Mouse (Mus musculus): ENCODE data around the gene Ppil3.

GRCm38 (mm10) chr1:58382586-58383281 is 62.6 kb downstream of the Ppil3 start:
- no peak for TF ChIP-seq CTCF (IDR thresholded peaks at IDR 0.05; ENCODE audit: low read depth, low read length)
- TF ChIP-seq POLR2A (IDR thresholded peaks at IDR 0.05; ENCODE audit: extremely low read depth, insufficient read depth, low read length), result no peak

Data from liver, adult 2 months (tissue).